Mouse (Mus musculus): ENCODE results near the gene Col26a1.

DNA sequence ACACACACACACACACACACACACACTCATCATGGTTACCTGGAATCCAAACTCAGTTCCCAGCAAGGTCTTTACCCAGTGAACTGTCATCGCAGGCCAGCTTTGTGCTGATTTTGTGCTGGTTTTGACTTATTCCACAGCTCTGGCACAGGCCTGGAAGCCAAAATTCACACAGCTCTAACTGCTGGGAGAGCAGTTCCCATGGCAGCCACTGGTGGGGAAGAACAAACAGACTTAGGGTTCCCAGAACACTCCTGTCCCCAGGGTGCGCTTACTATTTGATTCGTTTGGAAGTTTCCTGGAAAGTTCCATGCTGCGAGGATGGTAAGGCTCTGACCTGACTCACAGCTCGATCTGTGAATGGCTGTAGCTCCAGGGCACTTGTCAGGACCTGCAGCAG, 161.4 kb downstream of the Col26a1 start:
- TF ChIP-seq POLR2A (IDR thresholded peaks at IDR 0.05; ENCODE audit: insufficient read length, low read depth) (no peak), USF1 (IDR thresholded peaks at IDR 0.05; ENCODE audit: low read depth) (no peak), REST (IDR thresholded peaks at IDR 0.05; ENCODE audit: insufficient read depth, insufficient read length) (no peak), CEBPB (IDR thresholded peaks at IDR 0.05; ENCODE audit: insufficient read depth, poor library complexity, severe bottlenecking) (no peak), SRF (IDR thresholded peaks at IDR 0.05; ENCODE audit: control insufficient read depth, insufficient read length, low read depth) (no peak), TCF12 (IDR thresholded peaks at IDR 0.05; ENCODE audit: insufficient read depth, poor library complexity, severe bottlenecking) (no peak), POLR2AphosphoS2 (IDR thresholded peaks at IDR 0.05; ENCODE audit: insufficient read length, low read depth) (no peak), E2F4 (IDR thresholded peaks at IDR 0.05; ENCODE audit: insufficient read depth) (no peak), MAX (IDR thresholded peaks at IDR 0.05; ENCODE audit: low read depth) (no peak), TCF3 (IDR thresholded peaks at IDR 0.05; ENCODE audit: insufficient read length, low read depth) (no peak), MYOG (IDR thresholded peaks at IDR 0.05; ENCODE audit: control insufficient read depth in 1 of 3, insufficient read depth in 1 of 3, insufficient read length in 2 of 3, low read depth in 2 of 3) (no peak)

Measured in myocyte (in vitro differentiated cells).